Mouse (Mus musculus): ENCODE results near the gene Mtap.

Mtap gene

GRCm38 (mm10) chr4:89136906-89137541, at the start of gene Mtap:
TSS of gene Mtap (plus strand) at chr4:89137122.
- DNase-seq (ENCODE audit: low read depth, low spot score): peak; percentile 23

- no peak for DNase-seq (ENCODE audit: low read depth, low spot score)
Measured at GRCm38 (mm10) chr4:89089110-89089509, 47.8 kb upstream of the Mtap start.

DNA sequence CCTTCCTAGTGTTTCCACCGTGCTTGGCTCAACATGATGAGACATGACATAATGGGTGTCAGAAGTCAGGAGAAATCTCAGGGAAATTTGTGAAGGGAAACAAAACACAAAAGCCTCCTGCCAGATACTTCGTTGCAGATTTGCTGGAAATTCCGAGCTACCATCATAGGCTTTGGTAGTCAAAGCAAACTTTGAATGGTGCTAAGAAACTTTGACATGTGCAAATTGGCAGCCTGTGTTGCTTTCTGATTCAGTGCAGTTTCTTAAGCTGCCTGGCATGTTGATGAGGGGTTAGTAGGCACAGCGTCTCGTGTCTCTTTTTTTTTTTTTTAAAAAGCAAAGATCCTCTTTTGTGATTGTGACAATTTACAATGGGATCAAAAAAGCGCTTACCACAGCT, 46.7 kb upstream of the Mtap start:
- no peak for DNase-seq (ENCODE audit: low read depth, low spot score)

DNA sequence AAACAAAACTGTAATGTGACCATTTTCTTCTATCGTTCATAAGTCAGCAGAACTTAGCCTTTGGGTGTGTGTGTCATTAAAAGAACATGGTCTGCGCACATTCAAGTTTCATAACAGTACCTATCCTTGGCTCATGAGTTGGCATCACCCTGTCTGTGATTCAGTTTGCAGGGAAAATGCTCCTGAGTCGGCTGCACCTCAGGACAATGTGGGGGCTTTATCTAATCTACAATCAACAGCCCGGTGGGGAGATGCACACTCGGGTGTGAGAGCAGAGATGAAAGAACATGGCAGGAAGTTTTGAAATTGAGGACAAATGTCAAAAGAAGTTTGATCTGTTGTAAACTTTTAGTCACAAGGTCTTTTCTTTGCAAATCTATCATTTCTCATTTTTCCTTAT, 44.8 kb upstream of the Mtap start:
- no peak for DNase-seq (ENCODE audit: low read depth, low spot score)

GRCm38 (mm10) chr4:89094773-89095172, 42.1 kb upstream of the Mtap start:
- no peak for DNase-seq (ENCODE audit: low read depth, low spot score)

DNA sequence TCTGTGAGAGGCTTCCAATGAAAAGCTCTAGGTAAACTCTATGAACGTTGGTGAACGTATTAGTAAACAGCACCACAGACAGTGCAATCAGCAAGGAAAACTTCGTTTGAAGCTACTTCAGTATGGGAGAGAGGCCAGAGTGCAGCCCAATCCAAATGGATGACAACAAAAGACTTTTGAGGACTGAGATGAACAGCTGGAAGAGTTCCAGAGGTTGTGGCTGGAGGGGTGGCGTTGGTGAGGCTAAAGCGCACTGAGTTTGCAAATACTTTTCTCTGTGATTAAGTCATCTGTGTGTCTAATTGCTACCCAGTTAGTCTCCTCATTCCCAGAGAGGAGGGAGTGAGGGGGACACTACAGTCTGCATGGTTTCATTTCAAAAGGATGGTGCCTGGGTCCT, 38.7 kb upstream of the Mtap start:
- no peak for DNase-seq (ENCODE audit: low read depth, low spot score)

DNA sequence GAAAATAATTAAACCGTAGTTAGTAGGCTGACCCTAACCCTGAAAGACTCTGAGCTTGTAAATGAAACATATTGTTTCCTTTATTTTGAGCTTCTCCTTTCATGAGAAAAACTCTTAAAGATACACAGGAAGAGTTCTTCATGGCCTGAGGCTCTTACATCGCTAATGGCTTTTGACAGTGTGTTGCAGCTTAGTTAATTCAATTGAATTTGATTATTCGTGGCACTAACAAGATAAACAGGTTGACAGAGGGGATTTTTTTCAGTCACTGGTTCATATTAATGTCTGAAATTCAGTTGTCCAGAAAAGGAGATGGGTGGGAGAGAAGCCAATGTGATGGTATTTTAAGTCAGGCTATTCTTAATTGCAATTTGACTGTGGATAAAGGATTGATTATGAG, 35.6 kb upstream of the Mtap start:
- DNase-seq (ENCODE audit: low read depth, low spot score): no peak

- no peak for DNase-seq (ENCODE audit: low read depth, low spot score)
Measured at GRCm38 (mm10) chr4:89102283-89102682, 34.6 kb upstream of the Mtap start.

- no peak for DNase-seq (ENCODE audit: low read depth, low spot score)
Measured at GRCm38 (mm10) chr4:89105486-89105885, 31.4 kb upstream of the Mtap start.

- DNase-seq (ENCODE audit: low read depth, low spot score): no peak
Measured at GRCm38 (mm10) chr4:89106505-89106904, 30.4 kb upstream of the Mtap start.

DNA sequence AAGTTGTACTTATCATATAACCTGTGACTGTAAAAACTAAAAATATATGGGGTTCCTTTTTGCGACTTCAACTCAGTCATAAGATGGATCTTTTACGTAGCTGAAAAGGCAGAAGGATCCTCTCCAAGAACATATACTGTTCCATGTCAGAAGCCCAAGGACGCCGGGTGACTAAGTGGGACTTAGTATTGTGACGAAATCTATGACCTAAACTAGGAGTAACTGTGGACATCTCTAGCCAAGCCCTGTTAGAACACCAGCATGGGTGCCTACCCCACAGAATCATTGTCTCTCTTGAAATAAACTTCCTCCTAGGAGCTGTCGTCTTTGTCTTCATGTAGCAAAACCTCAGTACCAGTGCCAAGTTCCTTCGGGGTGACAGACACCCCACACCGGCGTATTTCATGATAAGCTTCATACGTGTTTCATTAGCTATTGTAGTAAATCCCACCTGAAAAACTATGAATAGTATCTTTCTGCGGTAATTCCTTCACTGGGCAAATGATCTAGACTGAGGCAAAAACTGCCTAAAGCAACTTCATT, 24.7 kb upstream of the Mtap start:
- DNase-seq (ENCODE audit: low read depth, low spot score): no peak

GRCm38 (mm10) chr4:89112782-89113181, 24.1 kb upstream of the Mtap start:
- DNase-seq (ENCODE audit: low read depth, low spot score): no peak

- DNase-seq (ENCODE audit: low read depth, low spot score): no peak
Measured at GRCm38 (mm10) chr4:89116006-89116405, 20.9 kb upstream of the Mtap start.

- no peak for DNase-seq (ENCODE audit: low read depth, low spot score)
Measured at GRCm38 (mm10) chr4:89119900-89120299, 17.0 kb upstream of the Mtap start.

DNA sequence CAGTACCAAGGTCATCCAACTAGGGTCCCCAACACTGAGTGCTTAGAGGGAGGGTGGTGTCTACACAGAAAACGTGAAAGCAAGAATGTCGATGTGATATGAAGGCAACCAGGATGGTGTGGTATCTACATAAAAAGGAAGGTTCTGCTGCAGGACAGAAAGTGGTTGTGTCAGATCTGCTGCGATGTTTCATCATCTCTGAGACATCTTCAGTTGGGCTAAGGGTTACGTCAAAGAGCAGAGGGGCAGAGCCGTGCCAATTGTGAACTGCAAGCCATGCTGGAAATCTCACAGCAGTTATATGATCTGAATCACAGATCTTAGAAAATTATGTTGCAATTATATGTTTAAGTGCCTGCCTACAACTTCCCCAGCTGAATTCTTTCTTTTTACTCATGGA, 16.6 kb upstream of the Mtap start:
- DNase-seq (ENCODE audit: low read depth, low spot score): no peak

DNA sequence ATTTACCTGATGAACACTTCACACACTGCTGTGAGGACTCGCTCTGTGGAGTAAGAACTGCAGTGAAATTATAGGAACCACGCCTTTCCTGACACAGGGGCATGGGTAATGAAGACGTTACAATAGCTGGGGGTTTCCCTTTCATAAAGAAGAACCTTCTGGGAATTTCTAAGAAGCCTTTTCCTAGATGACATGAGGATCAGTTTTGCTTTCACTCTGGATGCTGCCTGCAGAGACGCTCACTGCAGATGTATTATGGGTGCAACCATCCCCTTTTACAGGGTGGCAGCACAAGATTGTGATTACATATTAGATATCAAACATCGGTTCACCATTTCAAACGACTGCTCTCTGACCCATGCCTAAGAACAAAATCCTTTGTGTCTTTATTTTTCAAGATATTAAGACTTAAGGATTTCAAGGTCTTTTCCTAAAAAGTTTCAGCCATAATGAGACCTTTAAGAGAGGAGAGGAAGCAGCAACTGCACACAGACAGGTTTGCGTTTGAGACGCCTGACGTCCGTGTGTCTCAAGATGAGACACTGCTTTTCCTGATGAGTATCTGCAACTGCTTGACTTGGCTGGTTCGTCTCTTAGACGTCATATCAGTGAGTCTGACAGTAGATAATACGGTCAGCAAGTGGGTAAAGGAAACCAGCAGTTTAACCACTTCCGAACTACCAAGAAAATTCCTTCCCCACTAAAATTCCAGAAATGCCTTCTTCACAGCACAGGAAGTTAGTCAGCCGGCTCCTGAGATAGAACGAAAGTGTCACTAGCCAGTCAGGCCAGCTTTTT, 13.3 kb upstream of the Mtap start:
- no peak for DNase-seq (ENCODE audit: low read depth, low spot score)

- DNase-seq (ENCODE audit: low read depth, low spot score): no peak
Measured at GRCm38 (mm10) chr4:89127674-89128073, 9.2 kb upstream of the Mtap start.

DNA sequence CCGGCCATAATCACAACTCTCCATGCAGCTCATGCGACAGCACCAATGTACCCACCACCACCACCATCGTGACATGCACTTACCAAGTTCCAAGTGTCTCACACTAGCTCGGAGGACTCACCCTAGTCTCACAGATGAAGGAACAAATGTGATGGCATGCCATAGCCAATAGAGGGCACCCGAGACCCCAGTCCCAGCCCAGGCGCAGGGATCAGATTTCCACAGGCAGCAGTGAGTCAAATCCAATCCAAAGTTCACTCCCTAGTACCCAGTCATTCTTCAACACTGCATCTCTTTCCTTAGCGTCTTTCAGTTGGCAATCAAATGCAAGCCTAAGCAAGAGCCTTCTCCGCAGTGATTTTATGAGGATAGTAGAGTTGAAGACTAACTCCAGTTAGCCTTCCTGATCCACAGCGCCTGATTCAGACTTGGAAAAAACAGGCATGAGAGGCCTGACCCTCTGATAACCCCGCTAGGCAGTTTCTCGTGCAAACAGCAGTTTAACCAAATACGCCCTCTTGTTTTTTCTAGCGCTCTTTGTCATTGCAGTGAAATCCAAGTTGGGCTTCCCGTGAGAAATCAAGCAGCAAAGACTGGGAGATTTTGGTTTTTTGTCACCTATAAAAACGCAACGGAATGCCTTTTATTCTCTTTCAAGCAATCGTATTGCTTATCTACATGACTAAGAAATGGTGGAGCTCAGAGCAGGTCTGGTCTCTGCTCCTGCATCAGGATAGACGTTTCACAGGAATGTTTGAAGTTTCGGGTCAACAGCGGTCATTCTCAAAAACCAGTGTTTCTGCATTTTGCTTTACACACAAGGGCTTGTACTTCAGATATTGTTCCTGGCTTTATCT, 8.6 kb upstream of the Mtap start:
- no peak for DNase-seq (ENCODE audit: low read depth, low spot score)

- no peak for DNase-seq (ENCODE audit: low read depth, low spot score)
Measured at GRCm38 (mm10) chr4:89128937-89129277, 8.0 kb upstream of the Mtap start.

DNA sequence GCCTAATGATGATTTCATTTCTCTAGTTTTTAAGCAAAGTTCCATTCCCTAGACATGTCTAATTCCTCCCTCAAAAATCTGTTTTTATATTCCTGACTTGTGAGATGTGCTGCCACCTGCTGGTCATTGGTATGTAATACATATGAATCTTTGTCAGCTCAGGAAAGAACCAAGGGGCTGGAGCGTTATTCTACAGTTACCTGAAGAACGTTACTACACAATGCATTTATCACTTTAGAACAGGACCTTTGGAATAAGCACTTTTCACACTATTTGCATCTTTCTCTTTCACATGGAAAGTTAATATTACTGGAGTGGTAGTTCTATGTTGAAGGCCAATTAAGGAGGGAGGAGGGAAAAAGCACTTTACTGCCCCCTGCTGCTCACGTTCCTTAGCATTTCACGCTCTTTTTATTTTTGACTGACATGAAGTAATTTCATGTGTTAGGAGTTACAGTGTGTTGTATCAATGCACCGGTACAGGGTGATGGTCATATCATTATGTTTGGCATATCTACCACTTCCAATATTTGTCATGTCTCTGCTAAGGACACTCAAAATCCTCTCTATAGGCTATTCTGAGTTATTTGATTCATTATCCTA, 7.5 kb upstream of the Mtap start:
- peak; percentile 43 for DNase-seq (ENCODE audit: low read depth, low spot score)

DNA sequence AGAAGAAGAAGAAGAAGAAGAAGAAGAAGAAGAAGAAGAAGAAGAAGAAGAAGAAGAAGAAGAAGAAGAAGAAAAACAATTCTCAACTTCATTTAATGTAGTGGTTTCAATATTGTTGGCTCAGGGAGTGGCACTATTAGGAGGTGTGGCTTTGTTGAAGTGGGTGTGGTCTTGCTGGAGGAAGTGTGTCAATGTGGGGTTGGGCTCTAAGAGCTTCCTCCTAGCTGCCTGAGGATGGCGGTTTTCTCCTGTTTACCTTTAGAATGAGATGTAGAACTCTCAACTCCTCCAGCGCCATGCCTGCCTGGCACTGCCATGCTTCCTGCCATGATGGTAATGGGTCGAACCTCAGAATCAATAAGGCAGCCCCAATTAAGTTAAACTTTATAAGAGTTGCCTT, 5.1 kb upstream of the Mtap start:
- no peak for DNase-seq (ENCODE audit: low read depth, low spot score)

DNA sequence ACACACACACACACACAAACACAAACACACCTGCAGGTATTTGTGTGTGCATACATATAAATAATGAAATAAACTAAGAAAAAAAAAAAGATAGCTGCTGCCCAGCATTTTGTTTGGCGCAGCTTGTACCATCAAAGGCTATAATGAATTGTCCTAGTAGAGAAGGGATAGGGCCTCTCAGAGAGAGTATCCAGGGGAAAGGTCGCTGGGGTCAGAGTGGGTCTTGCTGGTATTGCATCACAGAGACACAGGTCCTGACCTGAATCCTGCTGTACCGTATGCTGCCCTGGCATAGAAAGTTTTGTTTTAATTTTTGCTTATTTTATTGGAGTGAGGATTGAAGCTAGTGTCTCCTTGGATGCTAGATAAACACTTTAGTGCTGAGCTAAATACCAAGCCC, 566 bp upstream of the Mtap start:
- DNase-seq (ENCODE audit: low read depth, low spot score): no peak

Data from retina, adult 2 months (tissue).